Mouse (Mus musculus): ENCODE data around the gene Meaf6. TPM values are rescaled to one million over a fixed set of nuclear protein-coding genes. Genes with fewer than 3 reads are reported as not detected.

Gene Meaf6
- polyA plus RNA-seq, 1 experiment from 2014 or later = 48.7 TPM

DNA sequence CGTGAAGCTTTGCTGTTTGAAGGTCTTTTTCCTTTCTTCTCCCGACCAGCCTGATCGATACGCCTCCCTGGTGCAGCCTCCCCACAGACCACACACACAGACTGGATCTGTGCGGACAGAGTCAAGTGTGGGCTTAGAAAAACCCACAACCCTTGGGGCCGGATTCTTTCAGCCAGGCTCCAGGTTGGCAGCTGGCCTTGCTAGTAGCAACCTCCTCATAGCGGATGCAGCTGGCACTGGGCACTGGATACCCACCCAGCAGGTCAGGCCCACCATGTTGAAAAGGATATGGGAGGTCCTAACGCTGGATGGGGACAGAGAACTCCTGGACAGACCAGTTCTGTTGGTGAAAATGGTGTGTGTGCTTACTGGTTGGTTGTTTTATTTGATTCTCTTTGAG lies 76.5 kb downstream of the Meaf6 start:
- H3K27ac ChIP-seq (ENCODE audit: poor library complexity, severe bottlenecking) = no peak overlapping the region
- no peak overlapping the region for H3K4me3 ChIP-seq
- H3K27me3 ChIP-seq (replicated peaks) = peaks cover 30% of the 10 kb centered on the region
- no peak for ATAC-seq (ENCODE audit: insufficient number of reproducible peaks, low FRiP score)
- no peak overlapping the region for H3K9ac ChIP-seq
- WGBS = 64% methylated on average over 8 of the region's 8 CpGs
- no peaks in the 10 kb centered on the region for H3K36me3 ChIP-seq
- H3K4me2 ChIP-seq = no peak overlapping the region
- no peaks in the 10 kb centered on the region for H3K4me1 ChIP-seq (replicated peaks)
- no peaks in the 10 kb centered on the region for H3K9me3 ChIP-seq (replicated peaks)

DNA sequence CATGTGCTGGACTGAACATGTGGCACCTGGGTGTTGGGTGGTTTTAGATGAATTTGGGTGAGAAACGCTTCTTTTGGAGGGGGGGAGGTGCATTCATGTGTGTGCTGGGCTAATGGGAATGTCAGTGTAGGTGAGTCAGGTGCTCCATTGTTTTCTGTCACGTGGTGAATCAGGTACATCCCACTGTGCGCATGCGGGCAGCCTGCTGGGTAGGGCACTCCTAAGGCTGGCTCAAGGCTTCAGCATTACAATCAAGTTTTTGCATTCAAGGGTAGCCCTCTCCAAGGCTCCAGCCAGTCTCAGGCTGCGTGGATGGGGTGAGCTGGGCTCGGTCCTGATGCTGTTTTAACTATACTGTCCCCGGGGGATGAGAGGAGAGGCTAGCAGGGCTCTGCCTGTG lies 77.8 kb downstream of the Meaf6 start:
- no peak for ATAC-seq (ENCODE audit: insufficient number of reproducible peaks, low FRiP score)
- Histone ChIP-seq H3K4me3 (no peak overlapping the region), H3K27me3 (replicated peaks) (peaks cover 26% of the 10 kb centered on the region), H3K27ac (ENCODE audit: poor library complexity, severe bottlenecking) (no peak overlapping the region), H3K9ac (no peak overlapping the region), H3K4me1 (replicated peaks) (no peaks in the 10 kb centered on the region), H3K36me3 (no peaks in the 10 kb centered on the region), H3K4me2 (no peak overlapping the region), H3K9me3 (replicated peaks) (no peaks in the 10 kb centered on the region)
- WGBS = 50% methylated on average over 7 of the region's 7 CpGs

Other genes with a start within 250 kb of the Meaf6 start
- 24.4 and 26.0 TPM in 2 replicates for gene Yrdc, start 234.5 kb upstream of the Meaf6 start, polyA plus RNA-seq (2016; fragmentation: Nextera tagmentation; extraction: Ambion mirVana)
- gene 1110065P20Rik, start 233.9 kb upstream of the Meaf6 start, polyA plus RNA-seq (2016; fragmentation: Nextera tagmentation; extraction: Ambion mirVana) = 51.6 and 54.2 TPM in 2 replicates
- gene Maneal, start 223.0 kb upstream of the Meaf6 start, polyA plus RNA-seq (2016; fragmentation: Nextera tagmentation; extraction: Ambion mirVana) = 0.06 and 0.14 TPM in 2 replicates
- not detected in 2 replicates for gene Epha10, start 204.2 kb upstream of the Meaf6 start, polyA plus RNA-seq (2016; fragmentation: Nextera tagmentation; extraction: Ambion mirVana)
- gene 9930104L06Rik, start 148.1 kb upstream of the Meaf6 start, polyA plus RNA-seq (2016; fragmentation: Nextera tagmentation; extraction: Ambion mirVana) = 9.9 and 10.4 TPM in 2 replicates
- gene Cdca8, start 145.8 kb upstream of the Meaf6 start, polyA plus RNA-seq (2016; fragmentation: Nextera tagmentation; extraction: Ambion mirVana) = 134 and 138 TPM in 2 replicates
- 7.0 and 7.4 TPM in 2 replicates for gene Rspo1, start 98.7 kb upstream of the Meaf6 start, polyA plus RNA-seq (2016; fragmentation: Nextera tagmentation; extraction: Ambion mirVana)
- gene Gnl2, start 68.5 kb upstream of the Meaf6 start, polyA plus RNA-seq (2016; fragmentation: Nextera tagmentation; extraction: Ambion mirVana) = 66.0 and 67.3 TPM in 2 replicates
- 0.17 and 0.18 TPM in 2 replicates for gene Dnali1, start 19.4 kb upstream of the Meaf6 start, polyA plus RNA-seq (2016; fragmentation: Nextera tagmentation; extraction: Ambion mirVana)
- gene Snip1, start 18.5 kb upstream of the Meaf6 start, polyA plus RNA-seq (2016; fragmentation: Nextera tagmentation; extraction: Ambion mirVana) = 20.6 and 22.6 TPM in 2 replicates
- 0.80 and 1.3 TPM in 2 replicates for gene Zc3h12a, start 42.7 kb downstream of the Meaf6 start, polyA plus RNA-seq (2016; fragmentation: Nextera tagmentation; extraction: Ambion mirVana)